Mouse (Mus musculus): ENCODE measurements around the gene Nsf. TPM values are rescaled to one million over a fixed set of nuclear protein-coding genes. Genes with fewer than 3 reads are reported as not detected.

The Nsf gene
- polyA plus RNA-seq, 1 experiment from 2014 or later, result 49.6 TPM

GRCm38 (mm10) chr11:103856641-103857040 is 97.2 kb downstream of the Nsf start:
- Histone ChIP-seq H3K4me1 (no peaks in the 10 kb centered on the region), H3K36me3 (peaks cover 19% of the 10 kb centered on the region), H3K9me3 (no peaks in the 10 kb centered on the region), H3K27me3 (no peaks in the 10 kb centered on the region), H3K4me3 (no peak overlapping the region), H3K9ac (no peak overlapping the region), H3K27ac (no peak overlapping the region), H3K4me2 (no peak overlapping the region)
- no peak for ATAC-seq (ENCODE audit: borderline replicate concordance, extremely low read depth, low FRiP score, low TSS enrichment)
- 90% methylated on average over 7 of the region's 7 CpGs for WGBS

DNA sequence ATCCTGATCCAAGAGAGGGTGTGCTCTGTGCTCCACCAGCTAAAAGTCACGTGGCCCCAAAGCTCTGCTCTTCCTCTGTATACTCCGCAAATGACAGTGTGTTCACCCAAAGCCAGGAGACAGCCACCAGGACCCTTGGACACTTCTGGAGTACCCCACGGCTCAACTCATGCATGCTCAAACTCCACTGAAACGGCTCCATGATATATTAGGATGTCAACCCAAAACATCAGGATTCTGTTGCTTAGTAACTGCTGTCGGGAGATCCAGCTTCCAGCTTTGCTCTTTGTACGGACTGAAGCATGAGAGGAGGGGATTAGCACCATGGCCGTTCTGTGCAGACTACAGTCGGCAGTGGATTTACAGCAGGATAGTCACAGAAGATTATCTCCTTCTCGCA is 99.6 kb downstream of the Nsf start:
- no peaks in the 10 kb centered on the region for H3K9me3 ChIP-seq
- whole genome bisulfite sequencing, result 70% methylated on average over 9 of the region's 9 CpGs

DNA sequence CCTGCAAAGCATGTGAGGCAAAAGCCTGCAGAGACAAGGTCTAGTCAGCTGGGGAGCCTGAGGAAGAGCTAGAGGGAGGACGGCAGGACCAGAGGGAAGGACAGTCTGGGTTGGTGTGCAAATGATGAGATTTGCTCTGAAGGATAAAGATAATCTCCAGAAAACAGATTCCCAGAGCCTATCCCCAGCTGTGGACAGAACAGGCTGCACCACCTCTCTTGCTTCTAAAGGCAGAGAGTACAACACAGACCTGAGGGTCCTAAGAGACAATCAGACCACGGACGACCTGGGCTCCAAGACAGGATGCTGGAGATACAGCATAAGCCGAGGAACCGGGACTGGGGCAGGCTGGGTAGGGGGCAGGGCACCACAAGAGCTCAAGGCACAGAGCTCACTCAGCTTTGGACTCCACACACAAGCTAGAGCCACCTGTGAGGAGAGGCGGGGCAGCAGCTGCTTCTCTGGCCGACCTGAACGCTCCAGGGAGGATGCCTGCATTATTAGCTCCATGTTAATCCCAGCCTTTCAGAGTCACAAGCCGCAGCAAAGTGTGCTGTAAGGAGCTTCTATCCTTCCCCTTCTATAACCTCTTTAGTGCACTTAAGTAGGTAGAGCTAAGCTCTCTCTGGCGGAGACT is 100.5 kb downstream of the Nsf start:
- Histone ChIP-seq H3K27ac (no peak overlapping the region), H3K9ac (no peak overlapping the region), H3K36me3 (peaks cover 7% of the 10 kb centered on the region; the same call in 1 of the 2 replicates), H3K4me3 (no peak overlapping the region), H3K4me1 (no peaks in the 10 kb centered on the region), H3K4me2 (no peak overlapping the region), H3K27me3 (no peaks in the 10 kb centered on the region), H3K9me3 (no peaks in the 10 kb centered on the region)
- WGBS, result 58% methylated on average over 10 of the region's 10 CpGs
- ATAC-seq (ENCODE audit: borderline replicate concordance, extremely low read depth, low FRiP score, low TSS enrichment), result no peak

More for the DNA sequence above, 99.6 kb downstream of the Nsf start:
- Histone ChIP-seq H3K27ac (no peak overlapping the region), H3K4me3 (no peak overlapping the region), H3K4me1 (no peaks in the 10 kb centered on the region), H3K9ac (no peak overlapping the region), H3K27me3 (no peaks in the 10 kb centered on the region), H3K36me3 (peaks cover 13% of the 10 kb centered on the region), H3K4me2 (no peak overlapping the region)
- no peak for ATAC-seq (ENCODE audit: borderline replicate concordance, extremely low read depth, low FRiP score, low TSS enrichment)

DNA sequence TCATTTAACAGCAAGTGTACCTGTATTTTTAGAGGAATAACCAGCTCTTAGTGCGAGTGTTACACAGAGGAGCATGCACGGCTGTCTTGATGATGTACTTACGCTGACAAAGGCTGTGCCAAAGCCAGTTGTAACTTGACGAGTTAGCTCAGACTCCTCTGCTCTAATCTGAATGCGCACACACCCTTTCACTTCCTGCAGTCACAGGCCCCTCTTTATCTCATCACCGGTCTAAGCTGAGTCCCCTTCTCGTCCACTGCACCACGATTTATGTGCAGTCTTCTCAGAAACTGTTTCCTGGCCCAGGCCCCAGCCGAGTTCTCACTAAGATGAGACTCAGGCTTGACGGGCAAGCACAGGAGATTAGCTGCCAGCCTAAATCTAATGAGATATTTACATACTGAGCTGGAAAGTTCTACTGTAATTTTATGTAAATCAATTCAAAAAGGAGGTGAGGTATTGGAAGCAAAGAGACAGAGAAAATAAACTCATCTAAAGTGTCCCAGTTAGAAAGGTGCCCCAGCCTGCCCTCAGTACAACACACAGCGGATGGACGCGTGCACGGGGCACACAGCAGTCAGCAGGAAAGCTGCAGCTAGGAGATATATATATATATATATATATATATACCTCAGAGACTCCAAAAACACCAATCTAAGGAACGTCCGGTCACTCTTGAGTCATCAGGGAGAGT is 101.1 kb downstream of the Nsf start:
- WGBS, result 59% methylated on average over 16 of the region's 16 CpGs
- no peak overlapping the region for H3K9ac ChIP-seq
- no peaks in the 10 kb centered on the region for H3K9me3 ChIP-seq
- H3K4me3 ChIP-seq, result no peak overlapping the region
- ATAC-seq (ENCODE audit: borderline replicate concordance, extremely low read depth, low FRiP score, low TSS enrichment), result no peak
- peaks cover 3% of the 10 kb centered on the region; the same call in 1 of the 2 replicates for H3K36me3 ChIP-seq
- no peak overlapping the region for H3K4me2 ChIP-seq
- H3K27ac ChIP-seq, result no peak overlapping the region
- no peaks in the 10 kb centered on the region for H3K4me1 ChIP-seq
- H3K27me3 ChIP-seq, result no peaks in the 10 kb centered on the region

- no peaks in the 10 kb centered on the region for H3K4me1 ChIP-seq
- H3K4me2 ChIP-seq, result no peak overlapping the region
- no peak overlapping the region for H3K4me3 ChIP-seq
- H3K9me3 ChIP-seq, result no peaks in the 10 kb centered on the region
- no peaks in the 10 kb centered on the region for H3K27me3 ChIP-seq
- H3K27ac ChIP-seq, result no peak overlapping the region
- ATAC-seq (ENCODE audit: borderline replicate concordance, extremely low read depth, low FRiP score, low TSS enrichment), result no peak
- H3K36me3 ChIP-seq, result no peaks in the 10 kb centered on the region
- no peak overlapping the region for H3K9ac ChIP-seq
- WGBS, result 87% methylated on average over 11 of the region's 11 CpGs
These were observed 105.6 kb downstream of the Nsf start for GRCm38 (mm10) chr11:103848287-103848686.

DNA sequence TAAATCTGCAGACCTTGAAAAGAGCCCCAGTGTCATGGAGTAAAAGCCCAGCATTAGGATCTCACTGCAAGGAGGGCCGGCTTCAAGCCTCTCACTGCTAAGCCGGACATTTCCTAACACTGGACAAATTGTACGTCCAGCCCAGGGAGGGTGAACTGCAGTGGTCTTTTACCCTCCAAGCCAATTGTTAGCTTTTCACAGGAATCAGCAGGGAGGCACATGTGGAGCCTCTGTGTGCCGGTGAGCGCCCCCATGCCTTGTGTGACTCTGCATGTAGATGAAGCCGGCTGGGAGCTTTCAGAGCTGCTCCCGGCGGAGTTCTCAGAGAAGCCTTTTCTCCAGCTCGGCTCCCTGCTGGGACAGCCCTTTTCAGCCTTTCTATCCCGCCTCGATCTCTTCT is 113.0 kb downstream of the Nsf start:
- H3K36me3 ChIP-seq, result no peaks in the 10 kb centered on the region
- H3K9ac ChIP-seq, result no peak overlapping the region
- no peaks in the 10 kb centered on the region for H3K4me1 ChIP-seq
- no peak overlapping the region for H3K4me2 ChIP-seq
- H3K27me3 ChIP-seq, result no peaks in the 10 kb centered on the region
- no peaks in the 10 kb centered on the region for H3K9me3 ChIP-seq
- 34% methylated on average over 11 of the region's 11 CpGs for WGBS
- no peak overlapping the region for H3K4me3 ChIP-seq
- ATAC-seq (ENCODE audit: borderline replicate concordance, extremely low read depth, low FRiP score, low TSS enrichment), result no peak
- no peak overlapping the region for H3K27ac ChIP-seq

- H3K4me1 ChIP-seq, result no peaks in the 10 kb centered on the region
- H3K4me3 ChIP-seq, result no peak overlapping the region
- H3K36me3 ChIP-seq, result no peaks in the 10 kb centered on the region
- no peak overlapping the region for H3K4me2 ChIP-seq
- no peak for ATAC-seq (ENCODE audit: borderline replicate concordance, extremely low read depth, low FRiP score, low TSS enrichment)
- H3K27me3 ChIP-seq, result no peaks in the 10 kb centered on the region
- no peak overlapping the region for H3K27ac ChIP-seq
- 69% methylated on average over 2 of the region's 2 CpGs for WGBS
- no peak overlapping the region for H3K9ac ChIP-seq
- no peaks in the 10 kb centered on the region for H3K9me3 ChIP-seq
These were observed 114.9 kb downstream of the Nsf start for GRCm38 (mm10) chr11:103838955-103839354.

GRCm38 (mm10) chr11:103832331-103832730 is 121.5 kb downstream of the Nsf start:
- Histone ChIP-seq H3K27me3 (no peaks in the 10 kb centered on the region), H3K36me3 (no peaks in the 10 kb centered on the region), H3K4me3 (no peak overlapping the region), H3K9ac (no peak overlapping the region), H3K27ac (no peak overlapping the region), H3K4me2 (no peak overlapping the region), H3K9me3 (no peaks in the 10 kb centered on the region), H3K4me1 (no peaks in the 10 kb centered on the region)
- no peak for ATAC-seq (ENCODE audit: borderline replicate concordance, extremely low read depth, low FRiP score, low TSS enrichment)
- 82% methylated on average over 4 of the region's 4 CpGs for WGBS

- ATAC-seq (ENCODE audit: borderline replicate concordance, extremely low read depth, low FRiP score, low TSS enrichment), result no peak
- H3K27ac ChIP-seq, result no peak overlapping the region
- no peaks in the 10 kb centered on the region for H3K9me3 ChIP-seq
- no peaks in the 10 kb centered on the region for H3K36me3 ChIP-seq
- H3K4me2 ChIP-seq, result no peak overlapping the region
- H3K9ac ChIP-seq, result no peak overlapping the region
- no peaks in the 10 kb centered on the region for H3K4me1 ChIP-seq
- no peaks in the 10 kb centered on the region for H3K27me3 ChIP-seq
- WGBS, result 88% methylated on average over 3 of the region's 3 CpGs
- H3K4me3 ChIP-seq, result no peak overlapping the region
These were observed 122.1 kb downstream of the Nsf start for GRCm38 (mm10) chr11:103831766-103832165.

- no peaks in the 10 kb centered on the region for H3K9me3 ChIP-seq
- ATAC-seq (ENCODE audit: borderline replicate concordance, extremely low read depth, low FRiP score, low TSS enrichment), result no peak
- 86% methylated on average over 9 of the region's 9 CpGs for WGBS
These were observed 123.4 kb downstream of the Nsf start for GRCm38 (mm10) chr11:103830476-103830875.

DNA sequence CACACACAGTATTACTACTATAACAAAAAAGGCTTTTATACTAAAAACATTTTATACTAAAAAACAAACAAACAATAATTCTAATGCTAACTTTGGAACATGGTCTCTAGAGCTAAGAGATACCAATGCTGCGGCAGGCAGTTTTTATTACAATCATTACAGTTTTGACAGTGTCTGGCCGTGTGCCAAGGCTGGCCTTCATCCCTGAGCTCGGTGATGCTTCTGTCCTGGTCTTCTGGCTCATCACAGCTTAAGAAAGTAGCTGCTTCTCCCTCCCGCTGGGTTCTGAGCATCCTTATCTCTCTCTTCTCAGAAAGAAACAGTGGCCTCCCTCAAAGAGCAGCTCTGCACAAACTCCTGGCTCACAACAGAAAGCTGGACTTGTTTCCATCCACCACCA is 123.9 kb downstream of the Nsf start:
- Histone ChIP-seq H3K27me3 (no peaks in the 10 kb centered on the region), H3K27ac (no peak overlapping the region), H3K4me2 (no peak overlapping the region), H3K36me3 (no peaks in the 10 kb centered on the region), H3K9me3 (no peaks in the 10 kb centered on the region), H3K9ac (no peak overlapping the region), H3K4me3 (no peak overlapping the region), H3K4me1 (no peaks in the 10 kb centered on the region)
- ATAC-seq (ENCODE audit: borderline replicate concordance, extremely low read depth, low FRiP score, low TSS enrichment), result no peak
- WGBS, result 36% methylated on average over 4 of the region's 4 CpGs

More at GRCm38 (mm10) chr11:103830476-103830875, 123.4 kb downstream of the Nsf start:
- no peak overlapping the region for H3K4me2 ChIP-seq
- no peaks in the 10 kb centered on the region for H3K36me3 ChIP-seq
- H3K27me3 ChIP-seq, result no peaks in the 10 kb centered on the region
- H3K27ac ChIP-seq, result no peak overlapping the region
- no peak overlapping the region for H3K9ac ChIP-seq
- H3K4me3 ChIP-seq, result no peak overlapping the region
- no peaks in the 10 kb centered on the region for H3K4me1 ChIP-seq

- WGBS, result 62% methylated on average over 7 of the region's 7 CpGs
- ATAC-seq (ENCODE audit: borderline replicate concordance, extremely low read depth, low FRiP score, low TSS enrichment), result no peak
- Histone ChIP-seq H3K27me3 (no peaks in the 10 kb centered on the region), H3K9me3 (no peaks in the 10 kb centered on the region), H3K4me2 (no peak overlapping the region), H3K9ac (no peak overlapping the region), H3K36me3 (no peaks in the 10 kb centered on the region), H3K4me1 (no peaks in the 10 kb centered on the region), H3K27ac (no peak overlapping the region), H3K4me3 (no peak overlapping the region)
These were observed 125.0 kb downstream of the Nsf start for GRCm38 (mm10) chr11:103828866-103829265.

Measured in lung, embryonic 15.5 days (tissue).